Mouse (Mus musculus) midbrain, embryonic 15.5 days (tissue): ENCODE results near the gene Alox5. TPM values are rescaled to one million over a fixed set of nuclear protein-coding genes. Genes with fewer than 3 reads are reported as not detected.

Experiments
- ATAC-seq: fragments of 200-750 bp; cut with Nextera tagmentation; replicated peaks from 2 replicates; pipeline ENCODE4 v1.8.0; 2017; ENCODE audit warnings: moderate TSS enrichment
- H3K27ac ChIP-seq: fragments of 300-500 bp; sonication (generic); 2 replicates; pipeline ENCODE4 v1.5.1; 2015; ENCODE audit warnings: mild to moderate bottlenecking, inconsistent platforms
- H3K27me3 ChIP-seq: fragments of 300-500 bp; sonication (generic); replicated peaks from 2 replicates; pipeline ENCODE4 v1.6.1; 2015; ENCODE audit warnings: inconsistent platforms
- H3K36me3 ChIP-seq: fragments of 300-500 bp; sonication (generic); replicated peaks from 2 replicates; pipeline ENCODE4 v1.6.1; 2015; ENCODE audit warnings: inconsistent platforms
- H3K4me1 ChIP-seq: fragments of 300-500 bp; sonication (generic); 2 replicates; pipeline ENCODE4 v1.6.1; 2015; ENCODE audit warnings: inconsistent platforms
- H3K4me2 ChIP-seq: fragments of 300-500 bp; sonication (generic); 2 replicates; pipeline ENCODE4 v1.6.1; 2015; ENCODE audit warnings: inconsistent platforms, mild to moderate bottlenecking, moderate library complexity
- H3K4me3 ChIP-seq: fragments of 300-500 bp; sonication (generic); 2 replicates; pipeline ENCODE4 v1.5.1; 2015; ENCODE audit warnings: mild to moderate bottlenecking, inconsistent platforms
- H3K9ac ChIP-seq: fragments of 300-500 bp; sonication (generic); 2 replicates; pipeline ENCODE4 v1.6.1; 2015; ENCODE audit warnings: mild to moderate bottlenecking, inconsistent platforms
- H3K9me3 ChIP-seq: fragments of 300-500 bp; sonication (generic); 2 replicates; pipeline ENCODE4 v1.6.1; 2016; ENCODE audit warnings: inconsistent platforms
- WGBS: fragments of 180-500 bp; shearing (Covaris S2); methylation state at CpG from one replicate; pipeline ENCODE4 v1.1.7; 2015; ENCODE audit warnings: mixed read lengths; 5-methylcytosine and 5-hydroxymethylcytosine counted together
- polyA plus RNA-seq: library from polyadenylated mRNA; unstranded; fragments of >200 nt; fragmentation: Nextera tagmentation; extraction: Ambion mirVana; gene quantifications from 2 replicates; pipeline ENCODE4 v1.2.1, GENCODE M21; 2015

The Alox5 gene
- polyA plus RNA-seq, 1 experiment from 2014 or later = 0.30 TPM

GRCm38 (mm10) chr6:116374618-116375017 is 86.4 kb downstream of the Alox5 start:
- H3K4me3 ChIP-seq = no peak overlapping the region
- H3K4me1 ChIP-seq = no peaks in the 10 kb centered on the region
- no peak for ATAC-seq
- no peaks in the 10 kb centered on the region for H3K27me3 ChIP-seq
- no peak overlapping the region for H3K27ac ChIP-seq
- H3K36me3 ChIP-seq = no peaks in the 10 kb centered on the region
- no peaks in the 10 kb centered on the region for H3K9me3 ChIP-seq
- no peak overlapping the region for H3K4me2 ChIP-seq
- H3K9ac ChIP-seq = no peak overlapping the region

DNA sequence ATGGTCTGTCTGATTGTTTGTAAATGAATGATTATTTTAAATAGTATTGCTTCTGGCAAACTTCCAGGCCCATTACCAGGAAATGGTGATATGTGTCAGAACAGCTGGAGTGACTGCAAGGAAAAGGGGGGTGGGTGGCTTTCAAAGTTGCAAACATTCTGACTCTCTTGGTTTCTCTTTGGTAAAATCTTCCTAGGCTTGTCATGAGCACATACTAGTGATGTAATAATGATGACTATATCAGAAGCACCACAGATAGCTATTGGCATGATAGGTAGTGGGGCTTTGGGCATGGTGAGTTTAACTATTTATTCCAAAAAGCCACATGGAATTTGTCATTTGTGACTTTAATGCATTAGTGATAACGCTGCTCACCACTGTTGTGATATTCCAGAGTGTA is 86.8 kb downstream of the Alox5 start:
- Histone ChIP-seq H3K36me3 (no peaks in the 10 kb centered on the region), H3K27me3 (no peaks in the 10 kb centered on the region), H3K4me2 (no peak overlapping the region), H3K9me3 (no peaks in the 10 kb centered on the region), H3K4me3 (no peak overlapping the region), H3K9ac (no peak overlapping the region), H3K4me1 (no peaks in the 10 kb centered on the region), H3K27ac (no peak overlapping the region)
- no peak for ATAC-seq
- 93% methylated on average over 1 of the region's 1 CpGs for WGBS

GRCm38 (mm10) chr6:116371500-116371899 is 89.5 kb downstream of the Alox5 start:
- H3K4me2 ChIP-seq = no peak overlapping the region
- no peaks in the 10 kb centered on the region for H3K27me3 ChIP-seq
- H3K4me1 ChIP-seq = no peaks in the 10 kb centered on the region
- H3K4me3 ChIP-seq = no peak overlapping the region
- ATAC-seq = no peak
- H3K9ac ChIP-seq = no peak overlapping the region
- no peak overlapping the region for H3K27ac ChIP-seq
- WGBS = 97% methylated on average over 3 of the region's 3 CpGs
- H3K36me3 ChIP-seq = no peaks in the 10 kb centered on the region
- H3K9me3 ChIP-seq = no peaks in the 10 kb centered on the region

DNA sequence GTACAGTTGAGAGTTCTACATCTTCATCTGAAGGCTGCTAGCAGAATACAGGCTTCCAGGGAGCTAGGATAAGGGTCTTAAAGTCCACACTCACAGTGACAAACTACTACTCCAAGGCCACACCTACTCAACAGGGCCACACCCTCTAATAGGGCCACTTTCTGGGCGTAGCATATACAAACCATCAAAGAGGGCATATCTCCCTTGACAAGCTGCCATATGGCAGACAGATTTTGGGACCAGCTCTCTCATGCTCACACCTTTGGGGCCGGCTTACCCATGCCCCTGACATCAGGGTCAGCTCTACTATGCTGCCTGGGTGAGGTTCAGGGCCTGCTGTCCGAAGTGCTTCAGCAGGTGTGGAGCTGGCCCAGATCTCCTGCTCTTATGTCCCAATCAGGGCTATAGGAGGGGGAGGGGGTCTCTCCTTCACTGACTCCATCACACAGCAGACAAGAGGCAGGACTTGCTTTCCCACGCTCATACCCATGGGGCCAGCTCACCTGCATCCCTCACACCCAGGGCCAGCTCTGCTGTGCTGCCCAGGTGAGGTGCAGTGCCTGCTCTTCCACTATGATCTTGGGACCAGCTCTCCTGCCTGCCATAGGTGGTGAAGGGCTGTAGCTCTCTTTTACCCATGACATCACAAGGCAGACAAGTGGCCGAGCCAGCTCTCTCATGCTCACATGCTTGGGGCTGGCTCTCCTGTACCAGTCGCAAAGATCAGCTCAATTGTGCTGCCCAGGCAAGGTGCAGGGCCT is 90.6 kb downstream of the Alox5 start:
- Histone ChIP-seq H3K36me3 (no peaks in the 10 kb centered on the region), H3K4me2 (no peak overlapping the region), H3K4me3 (no peak overlapping the region), H3K9me3 (no peaks in the 10 kb centered on the region), H3K9ac (no peak overlapping the region), H3K4me1 (no peaks in the 10 kb centered on the region), H3K27ac (no peak overlapping the region), H3K27me3 (no peaks in the 10 kb centered on the region)
- WGBS = 93% methylated on average over 6 of the region's 6 CpGs
- ATAC-seq = 0 out of 2 replicates have a peak, but pooled peaks have one; percentile 42

GRCm38 (mm10) chr6:116369811-116370210 is 91.2 kb downstream of the Alox5 start:
- no peak overlapping the region for H3K9ac ChIP-seq
- WGBS = 88% methylated on average over 1 of the region's 1 CpGs
- no peaks in the 10 kb centered on the region for H3K9me3 ChIP-seq
- H3K4me2 ChIP-seq = no peak overlapping the region
- no peak overlapping the region for H3K4me3 ChIP-seq
- no peaks in the 10 kb centered on the region for H3K27me3 ChIP-seq
- H3K27ac ChIP-seq = no peak overlapping the region
- ATAC-seq = no peak
- H3K36me3 ChIP-seq = no peaks in the 10 kb centered on the region
- H3K4me1 ChIP-seq = no peaks in the 10 kb centered on the region

- no peaks in the 10 kb centered on the region for H3K4me1 ChIP-seq
- WGBS = 67% methylated on average over 11 of the region's 11 CpGs
- no peak overlapping the region for H3K9ac ChIP-seq
- H3K4me3 ChIP-seq = no peak overlapping the region
- no peaks in the 10 kb centered on the region for H3K9me3 ChIP-seq
- no peak overlapping the region for H3K4me2 ChIP-seq
- no peaks in the 10 kb centered on the region for H3K36me3 ChIP-seq
- no peaks in the 10 kb centered on the region for H3K27me3 ChIP-seq
- ATAC-seq = no peak
- no peak overlapping the region for H3K27ac ChIP-seq
Measured at GRCm38 (mm10) chr6:116367971-116368370, 93.0 kb downstream of the Alox5 start.

GRCm38 (mm10) chr6:116361993-116362392 is 99.0 kb downstream of the Alox5 start:
- H3K9me3 ChIP-seq = no peaks in the 10 kb centered on the region
- no peak overlapping the region for H3K27ac ChIP-seq
- H3K27me3 ChIP-seq = no peaks in the 10 kb centered on the region
- WGBS = 92% methylated on average over 4 of the region's 4 CpGs
- H3K4me3 ChIP-seq = no peak overlapping the region
- ATAC-seq = no peak
- no peak overlapping the region for H3K4me2 ChIP-seq
- no peaks in the 10 kb centered on the region for H3K36me3 ChIP-seq
- no peaks in the 10 kb centered on the region for H3K4me1 ChIP-seq
- H3K9ac ChIP-seq = no peak overlapping the region

DNA sequence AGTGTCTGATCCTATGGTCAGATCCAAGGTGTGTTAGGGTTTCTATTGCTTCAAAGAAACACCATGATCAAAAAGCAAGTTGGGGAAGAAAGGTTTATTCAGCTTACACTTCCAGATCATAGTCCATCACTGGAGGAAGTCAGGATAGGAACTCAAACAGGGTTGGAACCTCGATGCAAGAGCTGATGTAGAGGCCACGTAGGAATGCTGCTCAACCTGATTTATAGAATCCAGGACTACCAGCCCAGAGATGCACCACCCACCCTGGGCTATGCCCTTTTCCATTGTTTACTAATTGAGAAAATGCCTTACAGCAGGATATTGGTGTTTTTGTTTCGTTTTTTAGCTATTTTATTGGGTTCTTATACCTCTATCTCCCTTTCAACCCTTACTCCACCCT is 99.5 kb downstream of the Alox5 start:
- H3K9me3 ChIP-seq = no peaks in the 10 kb centered on the region
- no peak for ATAC-seq
- no peak overlapping the region for H3K4me3 ChIP-seq
- H3K36me3 ChIP-seq = no peaks in the 10 kb centered on the region
- H3K4me1 ChIP-seq = no peaks in the 10 kb centered on the region
- H3K4me2 ChIP-seq = no peak overlapping the region
- H3K27me3 ChIP-seq = no peaks in the 10 kb centered on the region
- WGBS = 98% methylated on average over 3 of the region's 3 CpGs
- H3K27ac ChIP-seq = no peak overlapping the region
- H3K9ac ChIP-seq = no peak overlapping the region

Other genes with a start within 250 kb of the Alox5 start
- gene Zfand4, start 197.0 kb downstream of the Alox5 start, polyA plus RNA-seq = 6.8 and 8.5 TPM in 2 replicates
- gene March8, start 123.2 kb downstream of the Alox5 start, polyA plus RNA-seq = 74.7 and 82.0 TPM in 2 replicates
- gene Olfr211, start 27.9 kb upstream of the Alox5 start, polyA plus RNA-seq = not detected in 2 replicates
- gene Olfr212, start 45.3 kb upstream of the Alox5 start, polyA plus RNA-seq = 0.06 TPM in 1 of 2 replicates, not detected in the other
- not detected in 2 replicates for gene Olfr213, start 77.3 kb upstream of the Alox5 start, polyA plus RNA-seq
- 0.34 and 0.54 TPM in 2 replicates for gene Gm5580, start 90.0 kb upstream of the Alox5 start, polyA plus RNA-seq
- gene Olfr214, start 93.1 kb upstream of the Alox5 start, polyA plus RNA-seq = not detected in 2 replicates
- gene Olfr215, start 123.0 kb upstream of the Alox5 start, polyA plus RNA-seq = not detected in 2 replicates
- gene Zfp422, start 167.8 kb upstream of the Alox5 start, polyA plus RNA-seq = 148 and 151 TPM in 2 replicates
- 8.7 and 10.0 TPM in 2 replicates for gene Depp1, start 189.4 kb upstream of the Alox5 start, polyA plus RNA-seq
- gene Rassf4, start 212.8 kb upstream of the Alox5 start, polyA plus RNA-seq = 10.4 and 10.6 TPM in 2 replicates